Mouse (Mus musculus): Measurements from ENCODE around the gene Zrsr1.

Gene Zrsr1

GRCm38 (mm10) chr11:23008824-23009200 lies 37.0 kb downstream of the Zrsr1 start:
- DNase-seq (ENCODE audit: low spot score), result no peak

GRCm38 (mm10) chr11:23013096-23013495 lies 41.3 kb downstream of the Zrsr1 start:
- DNase-seq (ENCODE audit: low spot score), result peak; percentile 52

DNA sequence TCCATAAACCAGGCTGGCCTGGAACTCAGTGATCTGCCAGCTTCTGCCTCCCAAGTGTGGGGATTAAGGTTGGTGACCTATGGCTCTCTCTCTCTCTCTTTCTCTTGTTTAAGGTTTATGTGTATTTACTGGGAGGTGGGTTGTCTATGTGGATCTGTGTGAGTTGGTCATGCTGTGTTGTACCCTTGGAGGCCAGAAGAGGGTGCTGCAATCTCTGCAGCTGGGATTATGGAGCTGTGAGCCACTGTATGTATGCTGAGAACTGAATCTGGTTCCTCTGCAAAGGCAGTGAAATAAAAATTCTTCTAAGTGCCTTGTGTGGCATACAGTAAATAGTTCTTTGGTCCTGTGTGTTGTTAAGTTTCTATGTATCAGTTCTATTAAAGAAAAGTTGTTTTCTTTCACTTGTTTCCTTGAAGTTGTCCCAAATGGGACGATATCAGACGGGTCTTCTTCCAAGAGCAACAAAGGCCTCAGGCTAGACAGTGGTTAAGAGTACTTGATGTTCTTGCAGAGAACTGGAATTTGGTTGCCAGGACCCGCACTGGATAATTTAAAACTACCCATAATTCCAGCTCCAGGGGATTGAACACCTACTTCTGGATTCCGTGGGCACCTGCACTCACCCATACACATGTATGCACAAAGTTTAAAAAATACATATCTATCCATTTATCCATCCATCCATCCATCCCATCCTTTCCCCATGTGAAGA lies 41.9 kb downstream of the Zrsr1 start:
- no peak for DNase-seq (ENCODE audit: low spot score)

GRCm38 (mm10) chr11:23014996-23015395 lies 43.2 kb downstream of the Zrsr1 start:
- DNase-seq (ENCODE audit: low spot score), result no peak

GRCm38 (mm10) chr11:23017943-23018342 lies 46.1 kb downstream of the Zrsr1 start:
- no peak for DNase-seq (ENCODE audit: low spot score)

- DNase-seq (ENCODE audit: low spot score), result no peak
Observed at GRCm38 (mm10) chr11:23020116-23020770, 48.4 kb downstream of the Zrsr1 start.

DNA sequence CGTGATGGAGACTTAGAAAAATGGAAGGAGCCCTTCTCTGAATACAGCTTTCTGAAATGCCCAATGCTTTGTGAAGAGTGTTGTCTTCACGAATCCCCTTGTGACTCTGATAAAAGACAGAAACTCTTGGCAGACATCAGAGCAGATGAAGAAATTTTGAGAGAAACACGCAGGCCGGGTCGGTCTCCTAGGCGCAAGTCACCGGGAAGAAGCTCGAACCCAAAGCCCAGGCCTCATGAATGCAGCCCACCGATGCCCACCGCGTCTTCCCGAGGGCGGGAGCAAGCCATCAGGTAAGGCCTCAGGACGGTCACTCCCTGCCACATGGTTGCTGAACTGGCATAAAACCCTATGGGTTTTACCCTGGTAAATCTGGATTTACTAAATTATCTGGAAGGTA lies 49.0 kb downstream of the Zrsr1 start:
- DNase-seq (ENCODE audit: low spot score), result no peak

DNA sequence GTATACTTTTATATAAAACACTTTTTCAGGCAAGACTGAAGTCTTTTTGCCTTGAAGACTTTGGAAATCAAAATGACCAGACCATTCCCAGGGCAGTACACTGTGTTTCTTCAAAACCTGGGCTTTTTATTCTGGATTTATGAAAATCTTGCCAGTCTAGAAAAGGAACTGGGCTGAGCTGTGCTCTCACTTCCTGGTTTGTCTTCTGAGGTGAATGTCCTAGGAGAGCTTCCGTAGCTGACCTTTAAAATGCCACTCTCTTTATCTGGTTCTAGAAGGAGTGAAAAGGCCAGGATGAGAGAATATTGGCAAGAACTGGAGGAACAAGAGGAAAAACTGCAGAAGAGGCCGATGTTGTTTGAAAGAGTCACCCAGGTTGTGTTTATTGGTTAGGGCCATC lies 51.4 kb downstream of the Zrsr1 start:
- no peak for DNase-seq (ENCODE audit: low spot score)

DNA sequence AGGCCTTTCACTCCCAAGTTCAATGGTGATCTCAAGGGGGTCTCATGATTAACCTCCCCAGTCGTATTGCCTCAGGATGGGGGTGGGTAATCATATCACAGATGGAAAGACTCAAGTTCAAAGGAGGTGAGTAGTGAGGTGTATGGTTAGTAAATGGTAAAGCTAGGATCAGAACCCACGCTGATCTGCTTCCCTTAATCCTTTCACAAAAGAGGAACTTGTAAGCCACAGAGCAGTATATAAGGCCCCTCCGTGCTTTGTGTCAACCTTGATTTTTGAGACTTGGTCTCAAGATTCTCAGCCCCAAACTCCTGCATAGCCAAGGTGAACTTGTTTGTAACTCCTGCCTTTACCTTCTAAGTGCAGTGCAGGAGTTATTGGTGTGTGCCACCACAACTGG lies 52.4 kb downstream of the Zrsr1 start:
- DNase-seq (ENCODE audit: low spot score), result no peak

All from urinary bladder, postnatal 14 days (tissue).